Mouse (Mus musculus): Measurements from ENCODE around the gene Gm13289. TPM values are rescaled to one million over a fixed set of nuclear protein-coding genes. Genes with fewer than 3 reads are reported as not detected.
A peak's percentile ranks its signal among the peaks of the same experiment; 100 is the strongest.
"Not testable (repeated sequence)": the region's sequence is repeated elsewhere in the genome, so short reads cannot be mapped to it uniquely, and the experiment has no call there.

Gene Gm13289
- polyA plus RNA-seq, 1 experiment from 2014 or later: not detected

DNA sequence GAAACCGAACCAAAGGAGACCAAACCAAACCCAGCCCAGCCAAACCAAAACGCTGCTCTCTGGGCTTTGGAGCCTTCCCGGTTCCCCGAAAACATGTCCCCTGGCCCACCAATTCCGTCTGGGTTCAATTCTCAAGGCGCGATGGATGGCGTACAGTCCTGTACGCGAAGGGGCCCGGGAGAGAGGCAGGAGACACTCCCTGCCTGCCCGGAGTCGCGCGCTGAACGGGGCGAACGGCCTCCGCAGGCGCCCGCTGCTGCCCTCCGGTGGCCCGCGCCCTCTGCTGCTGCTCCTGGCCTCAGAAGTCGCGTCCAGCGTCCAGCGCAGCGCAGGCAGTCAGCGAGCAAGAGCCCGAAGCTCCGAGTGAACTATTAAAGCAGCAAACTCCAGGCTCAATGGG is 3.2 kb upstream of the Gm13289 start, which contains the start of gene Gm13290:
TSS of gene Gm13290 (plus strand) at position 301 of the 400 bp plus-strand sequence.
- not testable (repeated sequence) for H3K4me3 ChIP-seq (ENCODE audit: low read depth, low read length); H3K4me2 ChIP-seq (replicated peaks; ENCODE audit: low read depth, low read length); ATAC-seq (ENCODE audit: insufficient number of reproducible peaks, insufficient read depth, low FRiP score, low read depth); H3K4me1 ChIP-seq (ENCODE audit: control insufficient read depth, insufficient read depth, low read length); H3K27ac ChIP-seq (ENCODE audit: low read length); H3K27me3 ChIP-seq (ENCODE audit: control insufficient read depth, insufficient read depth, low read length); H3K9ac ChIP-seq (replicated peaks; ENCODE audit: low read depth, low read length); H3K9me3 ChIP-seq (ENCODE audit: control insufficient read depth, low read depth, low read length); H3K36me3 ChIP-seq (ENCODE audit: control insufficient read depth, insufficient read depth, low read length)
- no CpG with 5 or more reads among the region's 32 CpGs for WGBS

GRCm38 (mm10) chr4:88779550-88779949 is 2.8 kb downstream of the Gm13289 start, which contains the start of gene Gm13272:
Gene Gm13272, plus strand, starts transcription at chr4:88779850.
- WGBS: no CpG with 5 or more reads among the region's 29 CpGs

GRCm38 (mm10) chr4:88780320-88780719 is 3.6 kb downstream of the Gm13289 start:
- not testable (repeated sequence) for H3K9ac ChIP-seq (replicated peaks; ENCODE audit: low read depth, low read length); H3K27ac ChIP-seq (ENCODE audit: low read length); H3K27me3 ChIP-seq (ENCODE audit: control insufficient read depth, insufficient read depth, low read length); H3K4me2 ChIP-seq (replicated peaks; ENCODE audit: low read depth, low read length); H3K36me3 ChIP-seq (ENCODE audit: control insufficient read depth, insufficient read depth, low read length); H3K4me1 ChIP-seq (ENCODE audit: control insufficient read depth, insufficient read depth, low read length); H3K4me3 ChIP-seq (ENCODE audit: low read depth, low read length); H3K9me3 ChIP-seq (ENCODE audit: control insufficient read depth, low read depth, low read length); ATAC-seq (ENCODE audit: insufficient number of reproducible peaks, insufficient read depth, low FRiP score, low read depth)
- 47% methylated on average over 15 of the region's 18 CpGs for WGBS

More at GRCm38 (mm10) chr4:88779550-88779949, 2.8 kb downstream of the Gm13289 start, which contains the start of gene Gm13272:
- H3K27ac ChIP-seq (ENCODE audit: low read length); H3K9me3 ChIP-seq (ENCODE audit: control insufficient read depth, low read depth, low read length); H3K9ac ChIP-seq (replicated peaks; ENCODE audit: low read depth, low read length); H3K27me3 ChIP-seq (ENCODE audit: control insufficient read depth, insufficient read depth, low read length); H3K4me3 ChIP-seq (ENCODE audit: low read depth, low read length); ATAC-seq (ENCODE audit: insufficient number of reproducible peaks, insufficient read depth, low FRiP score, low read depth); H3K4me2 ChIP-seq (replicated peaks; ENCODE audit: low read depth, low read length); H3K36me3 ChIP-seq (ENCODE audit: control insufficient read depth, insufficient read depth, low read length); H3K4me1 ChIP-seq (ENCODE audit: control insufficient read depth, insufficient read depth, low read length): not testable (repeated sequence)

DNA sequence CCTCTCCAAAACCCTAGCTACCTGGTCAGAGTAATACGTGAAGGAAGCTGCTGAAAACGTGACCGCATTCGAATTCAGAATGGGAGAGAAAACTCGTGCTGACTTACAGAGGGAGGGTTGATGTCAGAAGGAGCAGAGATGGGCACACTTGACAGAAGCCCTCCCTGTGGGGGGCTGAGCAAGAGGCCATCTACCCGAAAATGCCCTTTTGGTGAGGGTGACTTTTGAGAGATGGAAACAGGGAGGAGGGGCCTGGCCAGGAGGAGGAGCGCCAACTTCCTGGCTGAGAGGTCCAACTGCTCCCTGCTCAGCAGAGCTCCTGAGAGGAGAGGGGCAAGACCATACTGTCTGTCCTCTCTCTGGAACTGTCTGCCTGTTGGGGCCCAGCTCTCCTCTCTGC is 5.1 kb downstream of the Gm13289 start, which contains the start of gene Ifnz:
TSS of gene Ifnz (plus strand) at position 301 of the 400 bp plus-strand sequence.
- not testable (repeated sequence) for H3K9me3 ChIP-seq (ENCODE audit: control insufficient read depth, low read depth, low read length); H3K27me3 ChIP-seq (ENCODE audit: control insufficient read depth, insufficient read depth, low read length); ATAC-seq (ENCODE audit: insufficient number of reproducible peaks, insufficient read depth, low FRiP score, low read depth); H3K27ac ChIP-seq (ENCODE audit: low read length); H3K9ac ChIP-seq (replicated peaks; ENCODE audit: low read depth, low read length); H3K4me1 ChIP-seq (ENCODE audit: control insufficient read depth, insufficient read depth, low read length); H3K4me3 ChIP-seq (ENCODE audit: low read depth, low read length); H3K36me3 ChIP-seq (ENCODE audit: control insufficient read depth, insufficient read depth, low read length)
- 0 out of 2 replicates have a peak within 1 kb of the TSS, but pooled peaks have one; percentile 18 for H3K4me2 ChIP-seq (replicated peaks; ENCODE audit: low read depth, low read length)
- WGBS: 11% methylated on average over 1 of the region's 7 CpGs

DNA sequence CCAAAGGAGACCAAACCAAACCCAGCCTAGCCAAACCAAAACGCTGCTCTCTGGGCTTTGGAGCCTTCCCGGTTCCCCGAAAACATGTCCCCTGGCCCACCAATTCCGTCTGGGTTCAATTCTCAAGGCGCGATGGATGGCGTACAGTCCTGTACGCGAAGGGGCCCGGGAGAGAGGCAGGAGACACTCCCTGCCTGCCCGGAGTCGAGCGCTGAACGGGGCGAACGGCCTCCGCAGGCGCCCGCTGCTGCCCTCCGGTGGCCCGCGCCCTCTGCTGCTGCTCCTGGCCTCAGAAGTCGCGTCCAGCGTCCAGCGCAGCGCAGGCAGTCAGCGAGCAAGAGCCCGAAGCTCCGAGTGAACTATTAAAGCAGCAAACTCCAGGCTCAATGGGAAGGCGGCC is 5.6 kb downstream of the Gm13289 start:
- H3K9me3 ChIP-seq (ENCODE audit: control insufficient read depth, low read depth, low read length); H3K4me3 ChIP-seq (ENCODE audit: low read depth, low read length); H3K4me1 ChIP-seq (ENCODE audit: control insufficient read depth, insufficient read depth, low read length); ATAC-seq (ENCODE audit: insufficient number of reproducible peaks, insufficient read depth, low FRiP score, low read depth); H3K27me3 ChIP-seq (ENCODE audit: control insufficient read depth, insufficient read depth, low read length); H3K9ac ChIP-seq (replicated peaks; ENCODE audit: low read depth, low read length); H3K27ac ChIP-seq (ENCODE audit: low read length); H3K36me3 ChIP-seq (ENCODE audit: control insufficient read depth, insufficient read depth, low read length): not testable (repeated sequence)
- H3K4me2 ChIP-seq (replicated peaks; ENCODE audit: low read depth, low read length): 0 out of 2 replicates have a peak overlapping the region, but pooled peaks have one; percentile 18
- WGBS: 0% methylated on average over 3 of the region's 31 CpGs

GRCm38 (mm10) chr4:88785409-88785808 is 8.7 kb downstream of the Gm13289 start, which contains the start of gene Gm13276:
Gene Gm13276, plus strand, starts transcription at chr4:88785709.
- not testable (repeated sequence) for ATAC-seq (ENCODE audit: insufficient number of reproducible peaks, insufficient read depth, low FRiP score, low read depth); H3K4me2 ChIP-seq (replicated peaks; ENCODE audit: low read depth, low read length); H3K27ac ChIP-seq (ENCODE audit: low read length); H3K27me3 ChIP-seq (ENCODE audit: control insufficient read depth, insufficient read depth, low read length); H3K9ac ChIP-seq (replicated peaks; ENCODE audit: low read depth, low read length); H3K4me1 ChIP-seq (ENCODE audit: control insufficient read depth, insufficient read depth, low read length); H3K36me3 ChIP-seq (ENCODE audit: control insufficient read depth, insufficient read depth, low read length); H3K4me3 ChIP-seq (ENCODE audit: low read depth, low read length); H3K9me3 ChIP-seq (ENCODE audit: control insufficient read depth, low read depth, low read length)
- WGBS: no CpG with 5 or more reads among the region's 27 CpGs

DNA sequence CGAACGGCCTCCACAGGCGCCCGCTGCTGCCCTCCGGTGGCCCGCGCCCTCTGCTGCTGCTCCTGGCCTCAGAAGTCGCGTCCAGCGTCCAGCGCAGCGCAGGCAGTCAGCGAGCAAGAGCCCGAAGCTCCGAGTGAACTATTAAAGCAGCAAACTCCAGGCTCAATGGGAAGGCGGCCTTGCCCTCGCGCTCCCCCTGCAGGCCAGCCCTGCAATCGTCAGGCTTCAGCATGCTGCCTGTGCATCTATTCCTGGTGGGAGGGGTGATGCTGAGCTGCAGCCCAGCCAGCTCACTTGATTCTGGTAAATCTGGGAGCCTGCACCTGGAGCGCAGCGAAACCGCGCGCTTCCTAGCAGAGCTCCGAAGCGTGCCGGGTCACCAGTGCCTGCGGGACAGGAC is 11.7 kb downstream of the Gm13289 start, which contains the start of gene Gm13277:
TSS of gene Gm13277 (plus strand) at position 231 of the 400 bp plus-strand sequence.
- ATAC-seq (ENCODE audit: insufficient number of reproducible peaks, insufficient read depth, low FRiP score, low read depth); H3K9ac ChIP-seq (replicated peaks; ENCODE audit: low read depth, low read length); H3K4me2 ChIP-seq (replicated peaks; ENCODE audit: low read depth, low read length); H3K36me3 ChIP-seq (ENCODE audit: control insufficient read depth, insufficient read depth, low read length); H3K9me3 ChIP-seq (ENCODE audit: control insufficient read depth, low read depth, low read length); H3K4me1 ChIP-seq (ENCODE audit: control insufficient read depth, insufficient read depth, low read length); H3K27me3 ChIP-seq (ENCODE audit: control insufficient read depth, insufficient read depth, low read length); H3K4me3 ChIP-seq (ENCODE audit: low read depth, low read length); H3K27ac ChIP-seq (ENCODE audit: low read length): not testable (repeated sequence)
- 0% methylated on average over 4 of the region's 28 CpGs for WGBS

- H3K27ac ChIP-seq (ENCODE audit: low read length); H3K27me3 ChIP-seq (ENCODE audit: control insufficient read depth, insufficient read depth, low read length): not testable (repeated sequence)
Observed at GRCm38 (mm10) chr4:88791250-88791649, 14.5 kb downstream of the Gm13289 start, which contains the start of gene Gm13278. Gene Gm13278, plus strand, starts transcription at chr4:88791550.

More at GRCm38 (mm10) chr4:88791250-88791649, 14.5 kb downstream of the Gm13289 start, which contains the start of gene Gm13278:
- not testable (repeated sequence) for H3K9me3 ChIP-seq (ENCODE audit: control insufficient read depth, low read depth, low read length); H3K4me1 ChIP-seq (ENCODE audit: control insufficient read depth, insufficient read depth, low read length); ATAC-seq (ENCODE audit: insufficient number of reproducible peaks, insufficient read depth, low FRiP score, low read depth); H3K36me3 ChIP-seq (ENCODE audit: control insufficient read depth, insufficient read depth, low read length); H3K9ac ChIP-seq (replicated peaks; ENCODE audit: low read depth, low read length); H3K4me3 ChIP-seq (ENCODE audit: low read depth, low read length); H3K4me2 ChIP-seq (replicated peaks; ENCODE audit: low read depth, low read length)
- WGBS: no CpG with 5 or more reads among the region's 28 CpGs

All from stomach, embryonic 14.5 days (tissue).